Mouse (Mus musculus) WW6 (cell line): Measurements from ENCODE around the gene Bcas3.

Experiments used
- DNase-seq: peaks from one replicate; pipeline ENCODE4 v3.0.0-alpha.2; 2013; ENCODE audit warnings: low read depth, low spot score

Gene Bcas3

DNA sequence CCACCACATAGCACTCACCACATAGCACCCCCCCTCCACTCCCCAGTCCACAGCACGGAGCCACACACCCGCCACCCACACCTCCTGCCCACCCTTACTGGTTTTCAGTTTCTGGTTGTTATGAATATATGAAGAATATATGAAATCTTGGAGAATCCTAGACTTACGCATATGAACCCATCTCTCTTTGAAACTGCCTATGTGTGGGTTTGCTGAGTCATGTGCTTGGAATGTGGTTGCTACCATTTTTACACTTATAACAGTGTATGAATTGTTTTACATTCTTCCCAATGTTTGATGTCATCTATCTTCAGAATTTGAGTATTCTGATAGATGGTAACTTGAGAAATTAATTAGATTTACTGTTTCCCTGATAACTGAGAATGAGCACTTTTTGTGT, 26.1 kb downstream of the Bcas3 start:
- DNase-seq: no peak

DNA sequence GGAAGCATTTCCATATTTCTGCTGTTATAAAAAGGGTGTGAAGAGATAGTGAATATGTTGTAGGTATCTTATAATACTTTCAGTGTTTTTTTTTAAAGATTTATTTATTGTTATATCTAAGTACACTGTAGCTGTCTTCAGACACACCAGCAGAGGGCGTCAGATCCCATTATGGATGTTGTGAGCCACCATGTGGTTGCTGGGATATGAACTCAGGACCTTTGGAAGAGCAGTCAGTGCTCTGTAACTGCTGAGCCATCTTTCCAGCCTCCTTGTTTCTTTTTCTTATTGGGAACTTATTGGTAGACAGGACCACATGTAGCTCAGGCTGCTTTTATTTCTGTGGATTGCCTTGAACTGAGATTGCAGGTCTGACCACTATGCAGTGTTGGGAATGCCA, 27.1 kb downstream of the Bcas3 start:
- DNase-seq: no peak

DNA sequence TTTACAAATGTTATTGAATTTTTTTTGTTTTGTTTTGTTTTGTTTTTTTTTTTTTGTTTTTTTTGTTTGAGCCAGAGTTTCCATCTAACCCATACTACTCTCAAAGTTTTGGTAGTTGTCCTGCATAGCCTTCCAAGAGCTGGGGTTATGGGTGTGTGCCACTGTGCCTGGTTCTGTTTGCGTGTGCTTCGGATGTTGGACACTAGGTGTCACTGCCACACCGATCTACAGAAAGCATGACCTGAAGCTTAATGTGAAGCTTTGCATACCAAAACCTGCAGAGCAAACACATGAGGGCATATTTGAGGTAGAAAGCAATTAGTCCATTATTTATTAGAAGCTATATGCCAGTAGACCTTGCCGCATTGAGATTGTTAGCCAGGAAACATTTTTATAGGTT, 29.1 kb downstream of the Bcas3 start:
- peak; percentile 46 for DNase-seq

DNA sequence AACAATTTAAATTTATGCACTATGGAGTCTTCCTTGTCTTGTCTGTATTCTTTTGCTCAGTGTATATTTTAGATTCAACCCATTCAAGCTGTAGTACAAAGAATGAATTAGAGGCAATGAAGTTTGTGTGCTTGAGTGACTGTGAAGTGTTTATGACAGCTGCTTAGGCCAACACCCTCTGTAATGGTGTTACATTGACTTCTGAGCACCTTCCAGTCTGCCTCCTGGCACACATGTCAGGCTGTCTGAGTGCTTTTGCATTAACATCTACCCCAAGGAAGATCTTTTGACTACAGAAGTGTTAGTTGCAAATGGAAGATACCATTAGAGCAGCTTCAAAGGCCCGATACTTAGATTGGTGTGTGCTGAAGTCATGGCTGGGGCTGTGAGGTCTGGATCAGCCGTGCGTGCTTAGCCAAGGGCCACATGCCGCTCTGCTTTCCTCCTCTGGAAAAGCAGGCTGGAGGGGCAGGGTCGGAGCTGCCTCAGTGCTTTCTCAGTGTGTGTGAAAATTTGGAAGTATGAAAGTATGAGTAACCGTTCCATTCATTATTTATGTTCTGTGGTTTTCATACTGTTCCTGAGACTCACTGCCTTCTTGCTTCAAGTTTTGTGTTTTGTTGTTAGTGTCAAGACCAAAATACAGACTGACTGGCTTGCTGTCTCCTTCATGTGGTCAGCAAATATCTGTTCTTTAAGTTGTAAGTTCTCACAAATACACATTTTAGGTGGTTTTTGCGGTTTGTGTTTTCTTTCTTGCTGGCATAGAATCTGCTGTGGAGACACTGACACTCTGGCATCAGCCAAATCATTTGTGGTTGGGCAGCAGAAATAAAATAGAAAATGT, 31.2 kb downstream of the Bcas3 start:
- DNase-seq: no peak

DNA sequence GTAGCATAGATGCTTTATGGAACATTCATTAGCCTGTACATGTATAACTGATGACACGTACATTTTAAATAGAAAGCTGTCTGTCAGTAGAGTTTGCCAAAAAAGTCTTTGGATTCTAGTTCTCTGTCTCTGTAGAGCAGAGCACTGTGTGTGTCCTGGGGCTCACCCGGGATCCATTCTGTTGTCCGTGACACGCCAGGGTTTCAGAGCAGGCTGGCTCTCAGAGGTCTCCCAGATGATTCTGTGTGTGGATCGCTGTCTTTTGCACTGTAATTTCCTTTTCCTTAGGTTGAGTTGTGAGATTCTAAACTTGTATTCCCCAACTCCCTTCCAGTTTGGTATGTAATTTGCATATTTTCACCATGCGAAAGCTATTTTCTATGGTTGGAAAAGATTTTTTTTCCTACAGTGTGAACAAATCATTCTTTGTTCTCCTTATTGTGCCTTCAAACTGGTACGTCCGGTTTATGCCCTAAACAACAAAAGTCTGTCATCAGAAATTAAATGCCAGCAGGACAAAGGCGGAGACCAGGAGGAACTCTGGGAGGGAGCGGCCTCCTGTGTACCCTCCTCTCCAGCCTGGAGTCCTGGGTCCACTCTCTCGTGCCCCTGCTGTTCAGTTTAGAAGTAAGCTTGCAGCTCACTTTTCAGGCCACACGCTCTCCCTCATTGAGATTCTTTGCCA, 39.4 kb downstream of the Bcas3 start:
- peak; percentile 34 for DNase-seq

DNA sequence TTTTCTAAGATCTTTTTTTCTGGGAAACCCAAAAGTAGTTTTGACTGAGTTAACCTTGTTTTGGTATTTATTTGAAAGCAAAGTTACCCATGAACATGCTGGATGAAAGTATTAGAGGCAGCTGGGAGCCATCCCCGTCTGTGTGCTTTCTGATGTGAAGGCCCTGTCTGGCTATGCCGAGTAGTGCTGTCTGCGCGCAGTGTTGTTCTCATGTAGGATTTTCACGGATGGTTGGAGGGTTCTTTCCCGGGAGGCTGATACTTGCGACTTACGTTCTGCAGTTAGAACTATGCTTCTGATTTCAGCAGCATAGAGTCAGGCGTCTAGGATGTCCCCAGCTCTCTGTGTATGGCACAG, 39.9 kb downstream of the Bcas3 start:
- peak; percentile 9 for DNase-seq

DNA sequence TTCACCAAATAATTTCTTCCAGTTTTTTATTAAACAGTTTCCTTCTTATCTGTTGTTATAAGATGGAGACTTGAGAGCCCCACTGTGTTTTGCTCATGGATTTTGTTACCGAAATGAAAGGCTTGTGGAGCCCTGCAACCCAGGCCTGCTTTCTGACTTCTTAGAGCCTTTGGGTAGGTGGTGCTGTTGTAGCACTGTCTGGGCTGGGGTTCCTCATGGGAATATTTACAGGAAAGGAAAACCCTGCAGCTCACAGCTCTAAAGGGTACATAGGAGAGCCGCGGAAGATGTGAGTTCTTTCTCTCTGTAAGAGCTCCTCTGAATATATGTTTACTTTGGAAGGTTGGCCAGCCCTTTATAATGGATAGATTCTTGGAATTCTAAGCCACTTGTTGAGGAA, 41.0 kb downstream of the Bcas3 start:
- no peak for DNase-seq

DNA sequence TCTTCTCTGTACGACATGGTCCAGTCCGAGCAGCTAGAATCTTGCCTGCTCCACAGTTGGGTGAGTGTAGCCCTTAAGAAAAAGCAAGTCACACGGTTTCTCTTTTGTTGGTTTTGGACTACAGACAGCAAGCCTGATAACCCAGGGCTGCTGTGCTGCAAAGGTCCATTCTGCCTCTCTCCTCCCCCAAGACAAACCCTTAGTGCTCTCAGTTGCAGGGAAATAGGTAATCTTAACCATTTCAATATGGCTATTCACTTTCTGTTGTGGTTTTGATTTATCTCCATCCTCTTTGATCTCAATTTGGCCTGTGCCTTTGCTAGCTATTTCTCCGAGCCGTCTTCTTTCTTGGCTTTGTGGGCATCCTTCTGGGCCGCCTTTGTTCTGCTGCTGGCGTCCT, 42.4 kb downstream of the Bcas3 start:
- no peak for DNase-seq

DNA sequence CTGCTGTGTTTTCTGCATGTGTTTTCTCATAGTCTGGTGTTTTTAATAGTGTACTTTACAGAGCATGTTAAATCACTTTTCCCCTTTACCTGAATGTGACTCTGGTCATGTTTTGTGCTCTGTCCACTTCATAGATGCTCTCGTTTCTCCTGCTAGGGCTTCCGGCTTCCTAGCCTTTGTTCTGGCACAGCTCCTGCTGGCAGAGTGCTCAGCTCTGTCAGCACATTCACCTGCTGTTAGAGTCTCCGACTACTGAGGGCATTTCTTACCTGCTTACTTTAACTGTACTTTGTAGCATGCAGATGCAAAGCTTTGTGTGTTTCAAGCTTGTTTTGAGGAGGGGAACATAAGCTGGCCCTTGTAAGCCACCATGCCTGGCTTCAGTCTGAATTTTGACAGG, 53.6 kb downstream of the Bcas3 start:
- DNase-seq: no peak

DNA sequence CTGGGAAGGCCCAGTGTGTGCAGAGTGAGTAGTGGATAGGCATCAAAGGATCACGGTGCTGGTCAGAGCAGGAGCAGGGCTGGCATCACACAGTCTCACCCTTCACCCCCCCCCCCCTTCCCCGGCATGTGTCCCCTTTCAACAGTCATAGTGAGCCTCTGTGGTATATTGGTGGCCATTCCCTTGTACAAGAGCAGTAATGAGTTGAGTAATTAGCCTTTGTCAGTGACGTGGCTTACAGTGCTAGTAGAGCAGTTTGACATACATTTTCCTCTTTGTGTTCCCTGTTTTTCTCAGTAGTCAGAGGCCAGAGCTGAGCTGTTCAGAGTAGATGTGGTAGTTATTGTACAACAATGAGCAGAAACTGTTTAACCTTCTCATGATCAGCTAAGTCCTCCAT, 54.7 kb downstream of the Bcas3 start:
- no peak for DNase-seq

DNA sequence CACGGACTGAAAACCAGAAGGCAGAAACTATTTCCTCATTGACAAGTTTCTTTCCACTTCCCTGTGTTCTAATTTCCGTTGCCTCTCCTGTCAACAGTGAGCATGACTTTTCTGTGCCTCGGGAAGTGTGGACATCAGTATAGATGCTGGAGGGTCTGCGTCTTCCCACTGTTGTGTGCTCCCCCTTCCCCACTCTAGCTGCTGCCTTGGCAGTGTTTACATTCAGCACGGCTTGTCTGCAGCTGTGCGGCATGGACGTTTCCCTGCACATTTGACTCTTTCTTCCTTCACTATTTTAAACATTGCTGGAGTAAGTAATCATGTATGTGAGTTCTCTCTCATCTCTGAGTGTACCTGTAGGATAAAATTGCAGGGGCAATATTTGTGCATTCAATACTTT, 59.4 kb downstream of the Bcas3 start:
- no peak for DNase-seq

DNA sequence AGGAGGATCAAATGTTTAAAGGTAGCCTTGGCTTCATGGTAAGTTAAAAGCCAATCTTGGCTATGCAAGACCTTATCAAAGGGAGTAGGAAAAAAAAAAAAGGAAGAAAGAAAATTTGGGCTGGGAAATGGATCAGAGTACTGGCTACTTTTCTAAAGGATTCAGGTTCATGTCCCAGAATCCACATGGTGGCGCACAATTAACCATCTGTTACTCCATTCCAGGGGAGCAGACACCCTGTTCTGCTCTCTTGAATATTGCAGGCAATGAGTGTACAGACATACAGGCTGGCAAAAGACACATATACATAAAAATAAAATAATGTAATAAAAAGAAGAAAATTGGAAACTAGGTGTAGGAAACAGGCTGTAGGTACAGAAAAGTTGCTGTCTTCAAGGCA, 61.5 kb downstream of the Bcas3 start:
- no peak for DNase-seq

DNA sequence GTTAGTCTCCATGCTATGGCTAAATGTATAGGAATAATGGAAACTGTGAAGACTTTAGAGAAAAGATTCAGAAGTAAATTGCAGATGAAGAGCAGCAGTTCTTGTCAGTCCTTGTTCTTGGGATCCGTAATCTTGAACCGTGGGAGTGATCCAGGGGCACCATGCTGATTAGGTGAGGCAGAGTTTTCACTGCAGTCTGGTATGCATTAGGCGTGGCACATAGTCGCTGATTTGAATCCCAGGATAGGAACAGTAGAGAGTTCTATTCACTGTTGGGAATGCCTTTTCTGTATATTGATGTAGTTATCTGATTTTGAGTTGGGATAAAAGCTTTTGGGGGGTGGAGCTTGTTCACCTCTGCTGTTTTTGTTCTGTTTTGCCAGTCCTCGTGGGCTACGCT, 74.4 kb downstream of the Bcas3 start:
- peak; percentile 7 for DNase-seq

DNA sequence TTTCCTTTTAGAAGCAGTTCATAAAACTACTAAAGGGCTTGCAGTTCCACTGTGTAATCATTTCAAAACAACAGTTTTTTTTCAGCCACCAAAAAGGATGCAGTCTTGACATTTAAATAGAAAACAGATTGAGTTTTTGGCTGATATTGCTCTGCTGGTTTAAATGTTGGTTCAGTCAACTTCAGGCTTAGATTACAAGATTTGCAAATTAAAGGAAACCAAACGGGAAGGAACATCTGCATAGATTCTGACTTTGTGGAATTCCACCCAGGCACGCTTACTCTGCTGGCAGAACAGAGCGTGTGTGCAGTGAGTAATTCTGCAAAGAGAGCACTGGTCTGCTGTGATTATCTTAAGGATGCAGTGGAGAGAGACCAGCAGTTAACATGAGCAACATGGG, 75.3 kb downstream of the Bcas3 start:
- DNase-seq: no peak

DNA sequence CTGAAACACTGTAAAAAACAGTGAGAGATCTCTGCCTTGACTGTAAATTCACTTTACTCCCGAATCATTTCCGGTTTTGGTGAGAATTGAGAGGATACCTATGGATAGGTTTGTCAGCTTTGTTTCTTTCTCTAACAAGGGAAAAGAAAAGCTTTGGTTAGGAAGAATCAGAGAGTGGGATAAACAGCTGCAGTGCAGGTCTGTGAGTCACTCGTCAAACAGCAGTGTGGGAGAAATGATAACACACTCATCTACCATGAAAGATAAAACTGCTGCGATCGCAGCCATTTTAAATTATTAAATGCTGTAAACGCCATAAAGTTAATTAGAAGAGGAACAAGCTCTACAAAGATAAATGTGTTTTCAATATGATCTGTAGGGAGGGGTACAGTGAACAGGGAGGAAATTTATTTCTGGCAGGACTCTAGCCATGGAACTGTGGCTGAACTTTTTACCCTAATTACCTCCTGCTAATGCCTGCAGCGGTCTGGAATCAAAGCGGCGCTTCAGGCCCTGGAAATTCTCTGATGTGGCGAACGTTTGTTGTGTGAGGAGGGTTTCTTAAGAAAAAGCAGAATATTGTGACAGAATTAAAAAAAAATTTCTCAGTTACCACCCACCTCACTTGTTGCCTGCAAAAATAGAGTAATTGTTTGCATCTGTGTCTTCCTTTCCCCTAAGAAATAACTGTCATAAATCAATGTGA, 77.9 kb downstream of the Bcas3 start:
- DNase-seq: no peak

DNA sequence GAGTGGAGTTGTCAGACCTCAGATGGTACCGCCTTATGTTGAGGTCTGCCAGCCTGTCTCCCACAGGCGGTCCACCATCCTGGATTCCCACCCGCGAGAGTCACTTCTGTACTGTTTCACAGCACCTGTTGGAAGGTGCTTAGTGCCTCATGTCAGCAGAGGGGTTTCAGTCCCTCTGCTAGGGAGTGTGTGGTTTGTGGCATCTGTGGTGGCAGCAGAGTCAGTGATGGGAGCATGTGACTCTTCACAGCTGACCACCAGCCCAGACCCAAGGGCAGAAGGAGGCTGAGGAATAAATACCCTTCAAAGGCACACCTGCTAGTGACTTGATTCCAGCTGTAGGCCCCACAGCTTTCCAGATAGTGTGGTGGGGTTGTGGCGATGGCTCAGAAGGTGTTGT, 94.4 kb downstream of the Bcas3 start:
- no peak for DNase-seq

DNA sequence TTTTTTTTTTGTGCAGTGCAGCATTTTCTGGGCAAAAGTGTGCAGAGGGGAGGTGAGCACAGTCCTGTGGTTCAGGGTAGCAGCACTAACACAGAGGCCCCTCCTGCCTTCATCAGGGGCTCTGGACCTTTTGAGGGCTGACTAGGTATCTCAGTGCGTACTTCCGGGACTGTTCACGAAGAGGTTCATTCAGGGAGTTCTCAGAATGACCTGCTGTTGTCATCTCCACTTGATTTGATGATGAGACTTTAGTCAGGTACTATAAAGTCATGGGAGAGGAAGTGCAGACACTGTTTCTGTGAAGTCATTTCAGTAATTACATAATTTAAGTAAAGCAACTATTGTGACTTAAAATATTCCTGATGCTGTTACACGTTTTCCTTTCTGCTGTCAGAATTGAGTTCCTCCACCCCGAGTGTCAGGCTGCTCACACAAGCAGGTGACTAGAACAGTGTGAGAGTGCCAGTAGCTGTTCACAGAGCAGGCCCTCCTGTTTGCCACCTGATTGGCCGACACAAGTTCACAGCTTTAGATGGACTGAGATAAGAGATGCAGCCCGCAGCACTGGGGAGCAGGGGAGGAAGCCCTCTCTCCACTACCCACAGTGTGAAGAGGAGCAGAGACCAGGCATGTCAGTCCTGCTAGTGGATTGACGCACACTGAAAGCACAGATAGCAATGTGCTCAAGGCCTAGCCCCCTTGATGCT, 100.8 kb downstream of the Bcas3 start:
- DNase-seq: no peak

DNA sequence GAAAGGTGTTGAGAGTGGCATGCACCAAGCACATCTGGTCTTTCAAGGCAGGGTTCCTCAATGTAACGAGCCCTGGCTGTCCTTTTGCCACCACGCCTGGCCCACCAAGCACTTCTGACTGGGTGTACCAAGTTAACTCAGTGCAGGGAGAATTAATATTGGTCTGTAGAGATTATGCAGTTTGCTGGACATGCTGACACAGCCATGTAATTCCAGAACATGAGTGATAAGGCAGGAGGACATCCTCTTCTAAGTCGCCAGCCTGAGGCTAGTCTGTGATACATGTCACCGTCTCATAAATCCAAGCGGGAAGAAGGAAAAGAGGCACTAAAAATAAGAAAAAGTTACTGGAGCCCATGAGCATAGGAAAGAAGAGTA, 101.3 kb downstream of the Bcas3 start:
- DNase-seq: no peak

DNA sequence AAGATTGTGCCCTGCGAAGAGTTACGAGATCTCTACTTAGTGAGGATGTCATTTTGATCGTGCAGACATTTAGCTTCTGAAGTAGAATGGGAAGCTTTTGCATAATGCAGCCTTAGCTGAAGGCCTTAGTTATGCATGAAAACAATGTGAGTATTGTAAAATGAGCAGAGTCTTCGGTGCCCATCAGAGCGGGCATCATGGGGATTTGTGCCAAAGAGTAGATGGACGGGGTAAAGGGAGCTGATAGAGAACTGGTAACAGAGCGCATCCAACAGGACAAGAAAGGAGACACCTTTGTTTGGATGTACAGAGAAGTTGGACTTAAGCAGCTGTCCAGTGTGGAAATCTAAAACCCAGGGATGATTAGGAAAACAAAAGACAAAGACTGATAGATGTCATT, 108.6 kb downstream of the Bcas3 start:
- DNase-seq: no peak

DNA sequence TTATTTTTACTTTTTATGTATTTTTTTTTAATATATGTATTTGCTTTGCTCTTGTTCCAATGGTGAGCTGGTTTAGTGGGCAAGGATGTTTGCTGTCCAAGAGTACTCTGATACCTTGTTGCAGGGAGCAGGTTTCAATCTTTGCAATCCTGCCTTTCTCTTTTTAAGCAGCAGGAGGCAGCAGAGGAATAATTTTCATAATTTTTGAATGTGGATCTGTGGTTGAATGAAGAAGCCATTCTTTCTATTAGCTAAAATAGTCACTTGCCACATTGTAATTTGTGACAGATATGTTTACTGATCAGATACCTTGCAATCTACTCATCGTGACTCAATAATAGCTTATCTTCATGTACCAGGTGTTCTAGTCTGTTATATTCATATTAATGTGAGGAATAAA, 116.6 kb downstream of the Bcas3 start:
- no peak for DNase-seq

DNA sequence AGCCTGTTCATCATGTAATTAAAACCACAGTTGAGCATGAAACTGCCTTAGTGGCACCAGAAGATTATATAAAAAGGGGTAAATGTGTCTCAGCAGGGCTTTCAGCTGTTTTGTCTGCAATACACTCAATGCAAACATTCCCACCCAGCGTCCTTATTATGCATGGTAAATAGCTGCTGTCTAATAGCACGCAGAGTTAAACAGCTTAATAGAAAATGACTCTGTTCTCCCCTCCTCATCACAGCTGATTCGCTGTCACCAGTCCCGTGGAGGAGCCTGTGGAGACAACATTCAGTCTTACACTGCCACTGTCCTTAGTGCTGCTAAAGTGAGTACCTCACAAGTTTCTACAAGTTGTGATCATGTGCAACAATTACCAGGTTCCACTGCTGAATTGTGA, 117.5 kb downstream of the Bcas3 start:
- no peak for DNase-seq

DNA sequence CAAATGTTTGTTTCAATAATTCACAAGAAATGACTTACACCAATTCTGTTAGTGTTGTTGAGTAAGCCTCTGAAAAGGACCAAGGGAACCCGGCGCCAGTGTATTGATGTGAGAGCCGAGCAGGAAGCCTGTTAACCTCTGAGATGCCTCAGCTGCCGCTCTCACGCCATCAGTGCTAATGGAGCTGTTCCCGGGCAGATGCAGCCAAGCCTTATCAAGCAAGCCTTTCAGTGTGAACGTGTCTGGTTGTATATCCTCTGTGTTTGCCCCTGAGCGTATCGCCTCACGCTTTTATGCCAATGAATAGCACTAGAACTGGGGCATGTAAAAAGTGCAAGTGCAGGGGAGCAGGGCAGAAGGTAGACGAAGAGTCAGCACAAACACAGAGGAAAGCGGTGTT, 121.4 kb downstream of the Bcas3 start:
- DNase-seq: no peak
